Mouse (Mus musculus): ENCODE results near the gene Pou2f1. TPM values are rescaled to one million over a fixed set of nuclear protein-coding genes. Genes with fewer than 3 reads are reported as not detected.

Gene Pou2f1
- polyA plus RNA-seq, 1 experiment: 21.2 TPM

GRCm38 (mm10) chr1:166035045-166035444 is 32.6 kb upstream of the Pou2f1 start:
- TF ChIP-seq CTCF (IDR thresholded peaks at IDR 0.05; ENCODE audit: borderline replicate concordance, extremely low read depth, insufficient read depth, insufficient read length): no peak
- no peak for TF ChIP-seq POLR2A (IDR thresholded peaks at IDR 0.05; ENCODE audit: borderline replicate concordance, extremely low read depth, insufficient read depth, insufficient read length, poor library complexity, severe bottlenecking)
- no peak for DNase-seq (ENCODE audit: low read depth)

- DNase-seq (ENCODE audit: low read depth): no peak
- no peak for TF ChIP-seq CTCF (IDR thresholded peaks at IDR 0.05; ENCODE audit: borderline replicate concordance, extremely low read depth, insufficient read depth, insufficient read length)
- no peak for TF ChIP-seq POLR2A (IDR thresholded peaks at IDR 0.05; ENCODE audit: borderline replicate concordance, extremely low read depth, insufficient read depth, insufficient read length, poor library complexity, severe bottlenecking)
These were observed 29.4 kb upstream of the Pou2f1 start for GRCm38 (mm10) chr1:166031673-166032547.

GRCm38 (mm10) chr1:166023981-166024380 is 21.5 kb upstream of the Pou2f1 start:
- no peak for TF ChIP-seq POLR2A (IDR thresholded peaks at IDR 0.05; ENCODE audit: borderline replicate concordance, extremely low read depth, insufficient read depth, insufficient read length, poor library complexity, severe bottlenecking)
- TF ChIP-seq CTCF (IDR thresholded peaks at IDR 0.05; ENCODE audit: borderline replicate concordance, extremely low read depth, insufficient read depth, insufficient read length): no peak
- peak; percentile 61 for DNase-seq (ENCODE audit: low read depth)

GRCm38 (mm10) chr1:166017203-166017602 is 14.7 kb upstream of the Pou2f1 start:
- no peak for DNase-seq (ENCODE audit: low read depth)
- TF ChIP-seq CTCF (IDR thresholded peaks at IDR 0.05; ENCODE audit: borderline replicate concordance, extremely low read depth, insufficient read depth, insufficient read length) (no peak), POLR2A (IDR thresholded peaks at IDR 0.05; ENCODE audit: borderline replicate concordance, extremely low read depth, insufficient read depth, insufficient read length, poor library complexity, severe bottlenecking) (no peak)

GRCm38 (mm10) chr1:166016306-166016705 is 13.8 kb upstream of the Pou2f1 start:
- DNase-seq (ENCODE audit: low read depth): no peak
- TF ChIP-seq CTCF (IDR thresholded peaks at IDR 0.05; ENCODE audit: borderline replicate concordance, extremely low read depth, insufficient read depth, insufficient read length) (no peak), POLR2A (IDR thresholded peaks at IDR 0.05; ENCODE audit: borderline replicate concordance, extremely low read depth, insufficient read depth, insufficient read length, poor library complexity, severe bottlenecking) (no peak)

GRCm38 (mm10) chr1:166014530-166014929 is 12.1 kb upstream of the Pou2f1 start:
- TF ChIP-seq CTCF (IDR thresholded peaks at IDR 0.05; ENCODE audit: borderline replicate concordance, extremely low read depth, insufficient read depth, insufficient read length) (no peak), POLR2A (IDR thresholded peaks at IDR 0.05; ENCODE audit: borderline replicate concordance, extremely low read depth, insufficient read depth, insufficient read length, poor library complexity, severe bottlenecking) (no peak)
- no peak for DNase-seq (ENCODE audit: low read depth)

- DNase-seq (ENCODE audit: low read depth): no peak
- TF ChIP-seq POLR2A (IDR thresholded peaks at IDR 0.05; ENCODE audit: borderline replicate concordance, extremely low read depth, insufficient read depth, insufficient read length, poor library complexity, severe bottlenecking) (no peak), CTCF (IDR thresholded peaks at IDR 0.05; ENCODE audit: borderline replicate concordance, extremely low read depth, insufficient read depth, insufficient read length) (no peak)
These were observed 7.6 kb upstream of the Pou2f1 start for GRCm38 (mm10) chr1:166010106-166010505.

GRCm38 (mm10) chr1:166008634-166009350 is 6.3 kb upstream of the Pou2f1 start:
- TF ChIP-seq POLR2A (IDR thresholded peaks at IDR 0.05; ENCODE audit: borderline replicate concordance, extremely low read depth, insufficient read depth, insufficient read length, poor library complexity, severe bottlenecking) (no peak), CTCF (IDR thresholded peaks at IDR 0.05; ENCODE audit: borderline replicate concordance, extremely low read depth, insufficient read depth, insufficient read length) (no peak)
- no peak for DNase-seq (ENCODE audit: low read depth)

GRCm38 (mm10) chr1:166007026-166007425 is 4.5 kb upstream of the Pou2f1 start:
- DNase-seq (ENCODE audit: low read depth): no peak
- TF ChIP-seq CTCF (IDR thresholded peaks at IDR 0.05; ENCODE audit: borderline replicate concordance, extremely low read depth, insufficient read depth, insufficient read length) (no peak), POLR2A (IDR thresholded peaks at IDR 0.05; ENCODE audit: borderline replicate concordance, extremely low read depth, insufficient read depth, insufficient read length, poor library complexity, severe bottlenecking) (no peak)

- peak; percentile 95 for DNase-seq (ENCODE audit: low read depth)
- TF ChIP-seq POLR2A (IDR thresholded peaks at IDR 0.05; ENCODE audit: borderline replicate concordance, extremely low read depth, insufficient read depth, insufficient read length, poor library complexity, severe bottlenecking) (peak; percentile 33; the same call in 1 of the 2 replicates), CTCF (IDR thresholded peaks at IDR 0.05; ENCODE audit: borderline replicate concordance, extremely low read depth, insufficient read depth, insufficient read length) (no peak)
These were observed 924 bp upstream of the Pou2f1 start for GRCm38 (mm10) chr1:166003181-166004022.
